Mouse (Mus musculus) right cerebral cortex, postnatal 10 days (tissue): ENCODE results near the gene Fbxo42.

Experiments used
- DNase-seq, 2 experiments: peaks; one replicate each; pipeline ENCODE4 v3.0.0; 2021; ENCODE audit warnings: low spot score in 2 of 2

The Fbxo42 gene

DNA sequence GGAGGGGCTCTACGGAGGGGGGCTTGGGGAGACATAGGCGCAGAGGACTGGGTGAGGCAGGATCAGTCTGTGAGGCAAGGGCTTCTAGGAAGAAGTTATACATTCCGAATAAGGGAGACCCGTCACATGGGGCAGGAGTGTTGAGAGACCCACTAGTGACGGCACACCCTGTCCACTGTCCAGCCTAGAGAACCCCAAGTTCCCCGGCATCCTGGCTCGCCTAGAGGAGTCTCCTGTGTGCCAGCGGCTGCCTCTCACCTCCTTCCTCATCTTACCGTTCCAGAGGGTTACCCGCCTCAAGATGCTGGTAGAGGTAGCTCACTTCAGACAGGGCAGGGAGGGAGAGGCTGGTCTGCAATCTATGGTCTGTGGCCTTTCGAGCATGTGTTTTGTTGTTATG lies 101.7 kb downstream of the Fbxo42 start:
- DNase-seq, result no peak

DNA sequence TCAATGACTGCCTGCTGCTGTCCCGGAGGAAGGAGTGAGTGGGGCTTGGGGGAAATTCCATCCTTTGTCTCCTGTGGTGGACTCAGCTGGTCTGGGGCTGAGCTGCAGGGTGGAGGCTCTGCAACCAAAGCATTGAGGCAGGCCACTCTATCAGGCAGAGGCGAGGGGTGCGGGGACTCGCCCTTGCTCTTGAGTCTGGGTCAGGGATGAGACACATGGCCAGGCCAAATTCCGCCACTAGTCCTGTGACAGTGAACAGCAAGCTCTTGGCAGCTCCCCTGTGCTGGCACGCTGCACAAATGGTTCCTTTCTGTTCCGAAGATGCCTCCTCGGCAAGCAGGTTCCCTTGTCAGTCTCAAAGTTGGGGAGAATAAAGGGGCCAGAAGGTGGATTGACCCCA lies 103.4 kb downstream of the Fbxo42 start:
- no peak for DNase-seq

- DNase-seq, result no peak
Observed at GRCm38 (mm10) chr4:141252641-141253040, 104.9 kb downstream of the Fbxo42 start.
